Mouse (Mus musculus) central nervous system, embryonic 11.5 days (tissue): ENCODE measurements around the gene Omt2b. TPM values are rescaled to one million over a fixed set of nuclear protein-coding genes. Genes with fewer than 3 reads are reported as not detected.

Experiments
- polyA plus RNA-seq: library from polyadenylated mRNA; depleted of rRNA; stranded (reverse); fragments of >200 nt; gene quantifications from 2 replicates; pipeline ENCODE4 v1.2.3, GENCODE M21; 2012; rRNA removed

The Omt2b gene
- not detected in 2 replicates for polyA plus RNA-seq

GRCm38 (mm10) chr9:78327289-78327688 lies at the start of gene Omt2b:
TSS of gene Omt2b (plus strand) at chr9:78327589.

GRCm38 (mm10) chr9:78289723-78290122 lies 37.7 kb upstream of the Omt2b start, which contains the start of gene Gm10639:
TSS of gene Gm10639 (plus strand) at chr9:78289923.

DNA sequence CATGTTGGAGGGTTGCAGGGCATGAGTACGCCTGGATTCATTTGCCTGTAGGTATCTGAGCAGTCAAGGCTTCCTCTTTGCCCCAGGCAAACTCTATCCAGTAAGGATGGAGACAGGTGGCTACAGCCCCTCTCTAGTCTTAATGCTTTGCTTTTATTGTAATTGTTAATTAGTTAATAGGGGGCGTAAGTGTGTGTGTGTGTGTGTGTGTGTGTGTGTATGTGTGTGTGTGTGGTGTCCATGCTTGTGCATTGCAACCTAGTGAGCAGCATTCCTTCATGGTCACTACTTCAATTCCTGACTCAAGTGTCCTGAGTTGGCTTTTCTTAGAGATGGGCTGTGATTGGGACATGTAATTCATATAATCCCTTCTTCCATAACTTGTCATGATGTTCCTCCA lies 12.7 kb upstream of the Omt2b start, which contains the start of gene Omt2a:
Omt2a (minus strand) TSS at position 101 of the 400 bp plus-strand sequence.

GRCm38 (mm10) chr9:78355611-78356010 lies 28.2 kb downstream of the Omt2b start, which contains the start of gene Gsta2:
TSS of gene Gsta2 (minus strand) at chr9:78355788.

DNA sequence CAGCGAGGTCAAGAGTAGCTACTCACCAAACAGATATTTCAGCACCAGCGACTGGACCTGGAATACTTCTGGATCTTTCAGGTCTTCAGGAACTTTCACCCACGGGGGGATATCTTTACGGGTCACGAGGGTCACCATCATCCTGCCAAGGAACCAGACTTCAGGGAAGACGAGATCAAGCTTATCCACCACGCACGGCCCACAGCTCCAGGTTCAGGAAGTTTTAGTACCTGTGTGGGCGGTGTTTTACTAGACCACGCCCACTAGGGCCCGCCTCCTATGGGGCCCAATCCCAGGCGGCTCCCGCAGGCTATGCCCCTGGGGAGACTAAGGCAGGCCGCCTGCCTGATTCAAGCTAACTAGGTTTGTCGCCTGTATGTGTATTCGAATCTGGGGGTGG lies 40.6 kb downstream of the Omt2b start, which contains the start of gene Dppa5a:
Dppa5a (minus strand) TSS at position 219 of the 400 bp plus-strand sequence.

GRCm38 (mm10) chr9:78378113-78378785 lies 50.9 kb downstream of the Omt2b start, which contains the start of gene Ooep:
TSS of gene Ooep (minus strand) at chr9:78378725.

Other genes starting within 250 kb of the Omt2b start
- 30.4 and 38.4 TPM in 2 replicates for gene Fbxo9, start 218.5 kb upstream of the Omt2b start, polyA plus RNA-seq
- gene Ick, start 218.4 kb upstream of the Omt2b start, polyA plus RNA-seq: 20.0 and 29.5 TPM in 2 replicates
- gene Gsta4, start 144.8 kb upstream of the Omt2b start, polyA plus RNA-seq: 54.2 and 59.9 TPM in 2 replicates
- not detected in 2 replicates for gene Gsta1, start 96.9 kb upstream of the Omt2b start, polyA plus RNA-seq
- gene Gm3776, start 70.5 kb upstream of the Omt2b start, polyA plus RNA-seq: not detected in 2 replicates
- gene Gm10639, start 37.7 kb upstream of the Omt2b start, polyA plus RNA-seq: not detected in 2 replicates
- gene Omt2a, start 12.8 kb upstream of the Omt2b start, polyA plus RNA-seq: not detected in 2 replicates
- gene Gsta2, start 28.2 kb downstream of the Omt2b start, polyA plus RNA-seq: not detected in 2 replicates
- 0.48 and 2.1 TPM in 2 replicates for gene Dppa5a, start 40.6 kb downstream of the Omt2b start, polyA plus RNA-seq
- 1.8 and 2.7 TPM in 2 replicates for gene Ooep, start 51.1 kb downstream of the Omt2b start, polyA plus RNA-seq
- 0.37 and 0.42 TPM in 2 replicates for gene Ddx43, start 68.2 kb downstream of the Omt2b start, polyA plus RNA-seq
- 0.56 and 0.96 TPM in 2 replicates for gene Cgas, start 115.6 kb downstream of the Omt2b start, polyA plus RNA-seq
- gene Mto1, start 120.6 kb downstream of the Omt2b start, polyA plus RNA-seq: 15.9 and 21.2 TPM in 2 replicates
- gene Gm17324, start 121.2 kb downstream of the Omt2b start, polyA plus RNA-seq: 0.06 and 0.08 TPM in 2 replicates
- gene Eef1a1, start 161.6 kb downstream of the Omt2b start, polyA plus RNA-seq: 10,218 and 10,405 TPM in 2 replicates